ENCODE assay signal across 12 mouse cellular contexts in genomic region chr14:27067866-27068271, GRCm38 (mm10). TPM values are rescaled to one million over a fixed set of nuclear protein-coding genes. Genes with fewer than 3 reads are reported as not detected.
DNase-seq lines count a peak whose midpoint lies in the region; ATAC-seq and TF ChIP-seq lines count a peak whose summit lies in the region.
"Had no signal": no experiment of that assay in that cellular context is flagged by ENCODE, and none has a peak within 500 bp of the region (broad histone marks: within the 10 kb centered on the region; RNA-seq: fewer than 3 reads in every experiment).

No protein-coding gene starts in this region.

- H3K4me1 ChIP-seq in lung, embryonic 15.5 days, result peaks cover 53% of the 10 kb centered on the region
- H3K4me1 ChIP-seq in forebrain, embryonic 10.5 days, result peaks cover 92% of the 10 kb centered on the region
- peaks cover 15% of the 10 kb centered on the region for H3K4me1 ChIP-seq in intestine, postnatal 0 days (replicated peaks; ENCODE audit: control insufficient read depth, insufficient read depth, low read length)
- peaks cover 53% of the 10 kb centered on the region for H3K4me1 ChIP-seq in neural tube, embryonic 15.5 days
- H3K4me1 ChIP-seq in cerebellum, adult 2 months (ENCODE audit: control insufficient read depth, insufficient read depth, low read length), result no peaks in the 10 kb centered on the region

- no peaks in the 10 kb centered on the region for H3K36me3 ChIP-seq in lung, embryonic 15.5 days
- no peaks in the 10 kb centered on the region; the same call in none of the 2 replicates for H3K36me3 ChIP-seq in forebrain, embryonic 10.5 days (replicated peaks)
- no peaks in the 10 kb centered on the region for H3K36me3 ChIP-seq in intestine, postnatal 0 days (ENCODE audit: control insufficient read depth, insufficient read depth)
- no peaks in the 10 kb centered on the region for H3K36me3 ChIP-seq in neural tube, embryonic 15.5 days
- H3K36me3 ChIP-seq: heart, embryonic 13.5 days had no signal

- ATAC-seq in lung, embryonic 15.5 days (ENCODE audit: borderline replicate concordance, extremely low read depth, low FRiP score, low TSS enrichment), result peak; percentile 13; the same call in 1 of the 2 replicates
- ATAC-seq in intestine, postnatal 0 days, result no peak
- ATAC-seq in neural tube, embryonic 15.5 days (ENCODE audit: low FRiP score), result peak; percentile 65

- no peak for TF ChIP-seq CTCF in intestine, postnatal 0 days (IDR thresholded peaks at IDR 0.05; ENCODE audit: low read depth)
- no peak for TF ChIP-seq CTCF in cerebellum, adult 2 months (IDR thresholded peaks at IDR 0.05; ENCODE audit: borderline replicate concordance, insufficient read depth, low read depth, low read length)

- H3K9ac ChIP-seq in lung, embryonic 15.5 days, result no peak overlapping the region
- no peak overlapping the region for H3K9ac ChIP-seq in intestine, postnatal 0 days (ENCODE audit: low read depth, low read length)
- no peak overlapping the region for H3K9ac ChIP-seq in neural tube, embryonic 15.5 days (replicated peaks)
- H3K9ac ChIP-seq: heart, embryonic 13.5 days had no signal

- 25% methylated on average over 6 of the region's 6 CpGs for WGBS in lung, embryonic 15.5 days
- 24% methylated on average over 6 of the region's 6 CpGs for WGBS in forebrain, embryonic 10.5 days
- whole genome bisulfite sequencing in intestine, postnatal 0 days, result 40% methylated on average over 6 of the region's 6 CpGs
- 17% methylated on average over 6 of the region's 6 CpGs for WGBS in neural tube, embryonic 15.5 days
- 58% methylated on average over 6 of the region's 6 CpGs for WGBS in cerebellum, adult 2 months

- peak overlapping the region; percentile 19; the same call in 1 of the 2 replicates for H3K4me2 ChIP-seq in lung, embryonic 15.5 days
- H3K4me2 ChIP-seq in intestine, postnatal 0 days (replicated peaks; ENCODE audit: low read depth), result no peak overlapping the region
- H3K4me2 ChIP-seq in neural tube, embryonic 15.5 days, result peak overlapping the region; percentile 25
- H3K4me2 ChIP-seq: heart, embryonic 13.5 days had no signal

- intact Hi-C loops in left cerebral cortex, postnatal 4 days (cut with DNase I), result no loop called here

- H3K27ac ChIP-seq in lung, embryonic 15.5 days, result peak overlapping the region; percentile 42
- H3K27ac ChIP-seq in forebrain, embryonic 10.5 days, result peak overlapping the region; percentile 76
- peak overlapping the region; percentile 7; the same call in 1 of the 2 replicates for H3K27ac ChIP-seq in intestine, postnatal 0 days (ENCODE audit: low read depth, low read length)
- peak overlapping the region; percentile 45; the same call in 1 of the 2 replicates for H3K27ac ChIP-seq in neural tube, embryonic 15.5 days (replicated peaks)
- no peak overlapping the region for H3K27ac ChIP-seq in cerebellum, adult 2 months (ENCODE audit: insufficient read depth, low read length)
- H3K27ac ChIP-seq: heart, embryonic 13.5 days had no signal

- H3K9me3 ChIP-seq in lung, embryonic 15.5 days, result no peaks in the 10 kb centered on the region
- no peaks in the 10 kb centered on the region for H3K9me3 ChIP-seq in forebrain, embryonic 10.5 days
- no peaks in the 10 kb centered on the region for H3K9me3 ChIP-seq in intestine, postnatal 0 days (ENCODE audit: control insufficient read depth)
- H3K9me3 ChIP-seq in neural tube, embryonic 15.5 days (replicated peaks), result no peaks in the 10 kb centered on the region
- H3K9me3 ChIP-seq: heart, embryonic 13.5 days had no signal

- no peak overlapping the region for H3K4me3 ChIP-seq in lung, embryonic 15.5 days
- peak overlapping the region; percentile 6; the same call in 1 of the 2 replicates for H3K4me3 ChIP-seq in forebrain, embryonic 10.5 days
- H3K4me3 ChIP-seq in intestine, postnatal 0 days (ENCODE audit: low read depth, low read length), result no peak overlapping the region
- no peak overlapping the region for H3K4me3 ChIP-seq in neural tube, embryonic 15.5 days (replicated peaks)
- no peak overlapping the region for H3K4me3 ChIP-seq in cerebellum, adult 2 months (replicated peaks; ENCODE audit: insufficient read depth, low read depth, low read length)
- H3K4me3 ChIP-seq: heart, embryonic 13.5 days had no signal

- no peaks in the 10 kb centered on the region for H3K27me3 ChIP-seq in lung, embryonic 15.5 days
- peaks cover 62% of the 10 kb centered on the region for H3K27me3 ChIP-seq in forebrain, embryonic 10.5 days (ENCODE audit: poor library complexity, severe bottlenecking)
- no peaks in the 10 kb centered on the region for H3K27me3 ChIP-seq in intestine, postnatal 0 days (replicated peaks; ENCODE audit: control insufficient read depth, insufficient read depth, low read length)
- no peaks in the 10 kb centered on the region; the same call in none of the 2 replicates for H3K27me3 ChIP-seq in neural tube, embryonic 15.5 days (replicated peaks)
- H3K27me3 ChIP-seq in cerebellum, adult 2 months (ENCODE audit: control insufficient read depth, insufficient read depth, low read length), result no peaks in the 10 kb centered on the region
- H3K27me3 ChIP-seq: heart, embryonic 13.5 days had no signal

- no peak for TF ChIP-seq POLR2A in cerebellum, adult 2 months (IDR thresholded peaks at IDR 0.05; ENCODE audit: borderline replicate concordance, insufficient read depth, low read length)

- no peak for DNase-seq in lung, postnatal 14 days
- peak; percentile 48 for DNase-seq in forebrain, embryonic 10.5 days (ENCODE audit: extremely low spot score, low spot score)
- no peak for DNase-seq in cerebellum, adult 2 months
- DNase-seq in cerebellum, postnatal 25 days, result no peak
- no peak for DNase-seq in left cerebral cortex, postnatal 4 days
- DNase-seq: cerebellum, adult 9-10 months; liver; thymus, postnatal 36 days had no signal

RNA-seq across cellular contexts. Expression of gene Il17rd, which starts 29.1 kb away (rescaled TPM):
- 2.0 and 2.4 TPM in 2 replicates for polyA plus RNA-seq in lung, embryonic 15.5 days (2015; fragmentation: Nextera tagmentation; extraction: Ambion mirVana)
- polyA plus RNA-seq in forebrain, embryonic 10.5 days (2016; fragmentation: Nextera tagmentation; extraction: Ambion mirVana), result 7.4 and 9.6 TPM in 2 replicates
- polyA plus RNA-seq in intestine, postnatal 0 days (2015; fragmentation: Nextera tagmentation; extraction: Ambion mirVana), result 0.73 and 0.86 TPM in 2 replicates
- polyA plus RNA-seq in neural tube, embryonic 15.5 days (2015; fragmentation: Nextera tagmentation; extraction: Ambion mirVana), result 1.8 and 2.0 TPM in 2 replicates
- polyA plus RNA-seq in cerebellum, adult 2 months (2012; rRNA removed), result 1.2 and 1.3 TPM in 2 replicates
- 1 to 10 TPM; 4.7 to 5.4 TPM for total RNA-seq in left cerebral cortex, postnatal 4 days (2021)

RNA-seq across cellular contexts. Expression of gene Arhgef3, which starts 46.8 kb away (rescaled TPM):
- polyA plus RNA-seq in lung, embryonic 15.5 days (2015; fragmentation: Nextera tagmentation; extraction: Ambion mirVana), result 9.2 and 10.9 TPM in 2 replicates
- 1.6 and 2.4 TPM in 2 replicates for polyA plus RNA-seq in forebrain, embryonic 10.5 days (2016; fragmentation: Nextera tagmentation; extraction: Ambion mirVana)
- 10.0 and 12.2 TPM in 2 replicates for polyA plus RNA-seq in intestine, postnatal 0 days (2015; fragmentation: Nextera tagmentation; extraction: Ambion mirVana)
- 13.6 and 13.7 TPM in 2 replicates for polyA plus RNA-seq in neural tube, embryonic 15.5 days (2015; fragmentation: Nextera tagmentation; extraction: Ambion mirVana)
- 54.5 and 54.8 TPM in 2 replicates for polyA plus RNA-seq in cerebellum, adult 2 months (2012; rRNA removed)
- 10 to 100 TPM; 20.1 to 20.9 TPM for total RNA-seq in left cerebral cortex, postnatal 4 days (2021)
